Mouse (Mus musculus) embryonic facial prominence, embryonic 14.5 days (tissue): Measurements from ENCODE around the gene Dnah11. TPM values are rescaled to one million over a fixed set of nuclear protein-coding genes. Genes with fewer than 3 reads are reported as not detected.

Experiments
- ATAC-seq: fragments of 200-750 bp; cut with Nextera tagmentation; 2 replicates; pipeline ENCODE4 v1.8.0; 2017; ENCODE audit warnings: low read depth, moderate number of reproducible peaks, moderate TSS enrichment
- DNase-seq: peaks from one replicate; pipeline ENCODE4 v3.0.0-alpha.2; 2015; ENCODE audit warnings: low spot score
- H3K27ac ChIP-seq: fragments of 300-500 bp; sonication (generic); replicated peaks from 2 replicates; pipeline ENCODE4 v1.5.1; 2014; ENCODE audit warnings: low read depth, mild to moderate bottlenecking, low read length, moderate library complexity
- H3K27me3 ChIP-seq: fragments of 300-500 bp; sonication (generic); replicated peaks from 2 replicates; pipeline ENCODE4 v1.6.1; 2014; ENCODE audit warnings: low read length; ENCODE audit not compliant: control insufficient read depth, insufficient read depth
- H3K36me3 ChIP-seq: fragments of 300-500 bp; sonication (generic); 2 replicates; pipeline ENCODE4 v1.6.1; 2014; ENCODE audit warnings: low read length, mixed read lengths; ENCODE audit not compliant: control insufficient read depth, insufficient read depth
- H3K4me1 ChIP-seq: fragments of 300-500 bp; sonication (generic); 2 replicates; pipeline ENCODE4 v1.6.1; 2014; ENCODE audit warnings: antibody characterized with exemption, low read length; ENCODE audit not compliant: control insufficient read depth, insufficient read depth
- H3K4me2 ChIP-seq: fragments of 300-500 bp; sonication (generic); 2 replicates; pipeline ENCODE4 v1.6.1; 2014; ENCODE audit warnings: low read depth, mild to moderate bottlenecking, low read length, moderate library complexity, mixed read lengths
- H3K4me3 ChIP-seq: fragments of 300-500 bp; sonication (generic); 2 replicates; pipeline ENCODE4 v1.5.1; 2014; ENCODE audit warnings: low read depth, mild to moderate bottlenecking, low read length
- H3K9ac ChIP-seq: fragments of 300-500 bp; sonication (generic); 2 replicates; pipeline ENCODE4 v1.6.1; 2014; ENCODE audit warnings: low read depth, mild to moderate bottlenecking, low read length, moderate library complexity, mixed read lengths
- H3K9me3 ChIP-seq: fragments of 300-500 bp; sonication (generic); 2 replicates; pipeline ENCODE4 v1.6.1; 2016; ENCODE audit warnings: low read length; ENCODE audit not compliant: control insufficient read depth
- WGBS: fragments of 180-500 bp; shearing (Covaris S2); extraction: QIAGEN DNeasy Blood & Tissue Kit; methylation state at CpG from one replicate; pipeline ENCODE4 v1.1.7; 2014; 5-methylcytosine and 5-hydroxymethylcytosine counted together
- polyA plus RNA-seq: library from polyadenylated mRNA; unstranded; fragments of >200 nt; fragmentation: Nextera tagmentation; extraction: Ambion mirVana; gene quantifications from 2 replicates; pipeline ENCODE4 v1.2.1, GENCODE M21; 2014

Dnah11 gene
- polyA plus RNA-seq, 1 experiment from 2014 or later: 0.25 TPM

DNA sequence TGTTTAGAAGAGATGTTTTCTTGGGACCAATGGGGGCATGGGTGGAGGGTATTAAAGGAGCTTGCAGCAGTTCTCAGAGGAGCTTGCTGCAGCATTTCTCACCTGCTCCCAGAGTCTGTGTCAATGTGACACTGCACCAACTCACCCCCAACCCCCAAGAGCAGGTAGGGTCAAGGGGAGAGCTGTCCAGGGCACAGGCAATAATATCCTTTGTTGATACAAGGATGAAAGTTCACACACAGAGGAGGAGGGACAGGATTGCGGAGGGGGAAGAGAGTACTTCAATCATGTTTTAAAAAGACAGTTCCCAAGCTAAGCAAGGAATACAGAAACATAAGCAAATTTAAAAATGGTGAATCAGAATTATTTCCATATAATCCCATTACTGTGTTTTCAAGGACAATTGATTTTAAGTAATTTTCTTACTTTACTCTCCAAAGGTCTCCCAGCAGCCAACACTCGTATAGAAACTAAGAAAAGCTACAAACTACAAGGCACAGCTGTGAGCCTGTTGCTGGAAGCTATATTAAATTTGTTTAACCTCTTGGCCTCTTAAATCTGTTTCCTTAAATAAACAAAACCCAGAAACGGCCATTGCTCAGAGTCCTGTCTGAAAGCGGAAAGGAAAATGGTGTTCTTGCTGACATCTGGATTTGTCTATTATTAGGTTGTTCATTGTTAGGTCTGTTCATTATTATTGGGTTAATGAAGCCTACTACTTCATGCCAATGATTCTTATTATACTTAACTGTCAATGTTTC is 12.5 kb downstream of the Dnah11 start:
- Histone ChIP-seq H3K9ac (no peak overlapping the region), H3K4me3 (no peak overlapping the region), H3K9me3 (no peaks in the 10 kb centered on the region), H3K36me3 (no peaks in the 10 kb centered on the region), H3K27ac (no peak overlapping the region), H3K27me3 (peaks cover 4% of the 10 kb centered on the region; the same call in 1 of the 2 replicates), H3K4me1 (peaks cover 6% of the 10 kb centered on the region; the same call in 1 of the 2 replicates), H3K4me2 (no peak overlapping the region)
- DNase-seq (peak; percentile 39), ATAC-seq (no peak)
- 16% methylated on average over 4 of the region's 4 CpGs for WGBS

DNA sequence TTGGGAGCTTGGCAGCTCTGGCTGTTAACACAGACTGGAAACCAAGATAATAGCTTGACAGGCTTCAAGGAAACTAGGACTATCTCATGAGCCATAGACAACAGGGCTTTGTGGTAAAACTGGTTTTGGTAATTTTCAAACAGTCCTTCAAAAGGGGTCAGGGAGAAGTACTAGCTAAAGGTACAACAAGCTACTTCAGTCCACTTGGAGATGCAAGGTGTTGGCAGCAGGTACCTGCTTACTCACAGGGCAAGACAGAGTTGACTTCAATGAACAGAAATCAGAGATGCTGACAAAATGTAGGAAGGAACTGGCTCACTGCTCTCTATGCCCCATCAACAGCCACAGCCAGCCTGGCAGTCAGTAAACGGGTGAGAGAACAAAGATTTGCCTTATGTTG is 14.1 kb downstream of the Dnah11 start:
- H3K4me1 ChIP-seq: peaks cover 6% of the 10 kb centered on the region; the same call in 1 of the 2 replicates
- peaks cover 4% of the 10 kb centered on the region; the same call in 1 of the 2 replicates for H3K27me3 ChIP-seq
- H3K9ac ChIP-seq: no peak overlapping the region
- H3K36me3 ChIP-seq: no peaks in the 10 kb centered on the region
- H3K27ac ChIP-seq: no peak overlapping the region
- WGBS: 74% methylated on average over 1 of the region's 1 CpGs
- H3K4me3 ChIP-seq: no peak overlapping the region
- no peak for DNase-seq
- no peak for ATAC-seq
- H3K4me2 ChIP-seq: no peak overlapping the region
- no peaks in the 10 kb centered on the region for H3K9me3 ChIP-seq

DNA sequence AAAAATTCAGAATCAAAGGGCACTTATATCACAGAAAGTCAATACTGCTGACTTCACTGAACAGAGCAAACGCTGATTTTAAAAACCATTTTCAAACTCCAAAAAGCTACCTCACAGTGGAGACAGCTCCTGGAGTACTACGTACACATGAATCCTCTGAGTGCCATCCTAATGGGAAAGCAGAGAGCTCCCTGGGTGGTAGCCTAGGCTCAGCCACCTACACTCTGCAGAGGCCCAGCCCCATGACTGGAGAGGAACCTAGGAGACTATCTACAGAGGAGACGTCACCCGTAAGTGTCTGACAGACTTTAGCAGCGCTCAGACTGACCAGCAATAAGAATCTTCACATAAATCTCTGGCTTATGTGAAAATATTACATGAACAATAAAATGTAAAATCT is 21.1 kb downstream of the Dnah11 start:
- Histone ChIP-seq H3K4me2 (no peak overlapping the region), H3K4me1 (no peaks in the 10 kb centered on the region), H3K4me3 (no peak overlapping the region), H3K36me3 (no peaks in the 10 kb centered on the region), H3K9me3 (no peaks in the 10 kb centered on the region), H3K9ac (no peak overlapping the region), H3K27me3 (no peaks in the 10 kb centered on the region), H3K27ac (no peak overlapping the region)
- DNase-seq: no peak
- ATAC-seq: no peak
- 87% methylated on average over 5 of the region's 5 CpGs for WGBS

DNA sequence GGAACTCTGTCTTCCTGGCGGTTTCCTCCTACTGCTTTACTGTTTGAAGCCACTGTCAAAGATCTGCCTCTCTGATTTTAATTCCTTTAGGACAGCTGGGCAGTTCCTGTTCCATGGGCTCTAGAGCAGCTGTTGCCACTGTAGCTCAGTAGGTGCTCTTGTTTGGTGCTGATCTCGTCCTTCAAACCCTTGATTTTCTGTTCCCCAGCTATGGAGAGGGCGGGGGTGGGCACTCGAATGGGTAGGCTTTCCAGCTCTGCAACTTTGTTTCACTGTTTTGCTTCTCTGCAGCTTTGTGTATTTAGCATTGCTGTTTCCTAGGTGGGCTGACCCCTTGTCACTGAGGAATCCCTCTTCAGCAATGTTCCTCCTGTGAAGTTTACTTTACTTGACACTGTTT is 34.1 kb downstream of the Dnah11 start:
- Histone ChIP-seq H3K4me3 (no peak overlapping the region), H3K27me3 (no peaks in the 10 kb centered on the region), H3K9ac (no peak overlapping the region), H3K36me3 (no peaks in the 10 kb centered on the region), H3K9me3 (no peaks in the 10 kb centered on the region), H3K4me2 (no peak overlapping the region), H3K27ac (no peak overlapping the region), H3K4me1 (no peaks in the 10 kb centered on the region)
- DNase-seq (no peak), ATAC-seq (peak; percentile 33; the same call in 1 of the 2 replicates)
- WGBS: 29% methylated on average over 4 of the region's 4 CpGs

DNA sequence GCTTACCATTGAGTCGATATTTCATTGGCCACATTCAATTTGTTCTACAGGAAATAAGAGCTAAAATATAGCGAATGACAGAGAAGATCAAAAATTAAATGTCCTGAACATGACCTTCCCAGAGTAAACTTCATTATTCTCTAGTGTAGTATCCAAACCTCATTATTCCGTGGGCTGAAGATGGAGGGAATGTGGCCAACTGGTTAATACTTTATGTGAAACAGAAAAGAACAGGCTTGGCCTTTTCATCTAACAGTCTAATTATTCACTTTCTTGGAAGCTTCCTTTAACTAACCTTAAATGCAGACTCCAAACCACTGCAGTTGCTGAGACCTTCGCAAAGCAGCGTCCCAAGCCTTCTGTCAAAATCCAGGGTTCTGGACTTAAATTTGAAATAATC is 41.9 kb downstream of the Dnah11 start:
- ATAC-seq: no peak
- 81% methylated on average over 5 of the region's 5 CpGs for WGBS
- no peaks in the 10 kb centered on the region for H3K27me3 ChIP-seq

DNA sequence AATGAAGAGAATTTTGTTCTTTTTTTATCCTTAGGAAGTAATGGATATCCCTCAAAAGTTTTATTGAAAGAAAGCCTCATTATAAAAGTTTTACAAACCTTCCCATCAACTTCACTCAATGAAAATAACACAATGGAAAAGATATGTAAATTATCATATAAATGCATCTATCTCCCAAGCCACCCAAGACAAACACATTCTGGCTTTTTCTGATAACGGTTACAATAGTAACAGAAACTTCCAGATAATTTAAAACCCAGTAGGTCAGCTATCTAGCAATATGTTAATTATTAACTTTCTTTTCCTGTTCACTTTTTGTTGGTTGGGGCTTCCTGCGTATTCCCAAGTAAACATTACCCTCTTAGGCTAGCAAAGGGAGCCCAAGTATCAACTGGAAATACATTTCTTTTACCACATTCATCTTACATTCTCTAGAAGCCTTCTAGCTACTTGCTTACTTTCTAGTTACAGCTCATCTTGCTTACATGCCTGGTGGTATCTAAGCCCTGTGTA is 51.3 kb downstream of the Dnah11 start:
- no peak overlapping the region for H3K4me2 ChIP-seq
- no peak overlapping the region for H3K9ac ChIP-seq
- no peak overlapping the region for H3K4me3 ChIP-seq
- no peaks in the 10 kb centered on the region for H3K4me1 ChIP-seq
- DNase-seq (no peak), ATAC-seq (no peak)
- no peaks in the 10 kb centered on the region for H3K27me3 ChIP-seq
- H3K9me3 ChIP-seq: no peaks in the 10 kb centered on the region
- H3K36me3 ChIP-seq: no peaks in the 10 kb centered on the region
- H3K27ac ChIP-seq: no peak overlapping the region
- WGBS: 84% methylated on average over 2 of the region's 2 CpGs

More for the DNA sequence above, 41.9 kb downstream of the Dnah11 start:
- Histone ChIP-seq H3K27ac (no peak overlapping the region), H3K9me3 (no peaks in the 10 kb centered on the region), H3K4me2 (no peak overlapping the region), H3K4me3 (no peak overlapping the region), H3K36me3 (no peaks in the 10 kb centered on the region), H3K4me1 (no peaks in the 10 kb centered on the region), H3K9ac (no peak overlapping the region)
- DNase-seq: no peak

DNA sequence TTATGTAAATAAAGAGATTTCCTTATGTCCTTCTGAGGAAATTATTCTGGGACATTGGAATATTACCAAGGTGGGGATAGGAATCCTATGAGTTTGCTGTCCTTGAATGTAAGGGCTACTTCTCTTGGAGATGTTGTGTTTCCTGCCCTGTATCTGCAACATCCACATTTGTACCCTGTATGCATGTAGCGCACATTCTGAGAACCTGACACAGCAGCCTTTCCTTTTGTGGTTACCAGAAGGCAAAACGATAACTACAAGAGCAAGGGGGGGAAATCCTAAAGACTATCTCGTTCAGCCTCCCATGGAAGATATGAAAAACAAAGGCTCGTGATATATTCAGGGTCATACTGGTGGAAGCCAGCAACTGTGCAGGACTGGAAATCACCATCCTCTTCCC is 70.7 kb downstream of the Dnah11 start:
- Histone ChIP-seq H3K27me3 (no peaks in the 10 kb centered on the region), H3K9ac (no peak overlapping the region), H3K9me3 (no peaks in the 10 kb centered on the region), H3K4me3 (no peak overlapping the region), H3K4me2 (no peak overlapping the region), H3K4me1 (no peaks in the 10 kb centered on the region), H3K27ac (no peak overlapping the region), H3K36me3 (no peaks in the 10 kb centered on the region)
- no peak for DNase-seq
- no peak for ATAC-seq
- 92% methylated on average over 4 of the region's 4 CpGs for WGBS

DNA sequence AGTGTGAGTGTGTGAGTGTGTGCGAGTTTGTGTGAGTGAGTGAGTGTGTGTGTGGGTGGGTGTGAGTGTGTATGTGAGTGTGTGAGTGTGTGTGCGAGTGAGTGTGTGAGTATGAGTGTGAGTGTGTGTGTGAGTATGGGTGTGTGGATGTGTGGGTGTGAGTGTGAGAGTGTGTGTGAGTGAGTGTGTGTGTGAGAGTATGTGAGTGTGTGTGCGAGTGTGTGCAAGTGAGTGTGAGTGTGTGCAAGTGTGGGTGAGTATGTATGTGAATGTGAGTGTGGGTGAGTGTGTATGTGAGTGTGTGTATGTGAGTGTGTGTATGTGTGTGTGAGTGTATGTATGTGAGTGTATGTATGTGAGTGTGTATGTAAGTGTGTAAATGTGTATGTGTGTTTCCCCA is 79.2 kb downstream of the Dnah11 start:
- no peaks in the 10 kb centered on the region for H3K9me3 ChIP-seq
- H3K9ac ChIP-seq: no peak overlapping the region
- H3K27ac ChIP-seq: no peak overlapping the region
- 96% methylated on average over 3 of the region's 3 CpGs for WGBS
- no peaks in the 10 kb centered on the region for H3K36me3 ChIP-seq
- no peak overlapping the region for H3K4me3 ChIP-seq
- H3K27me3 ChIP-seq: no peaks in the 10 kb centered on the region
- H3K4me2 ChIP-seq: no peak overlapping the region
- ATAC-seq (no peak), DNase-seq (no peak)
- H3K4me1 ChIP-seq: no peaks in the 10 kb centered on the region

DNA sequence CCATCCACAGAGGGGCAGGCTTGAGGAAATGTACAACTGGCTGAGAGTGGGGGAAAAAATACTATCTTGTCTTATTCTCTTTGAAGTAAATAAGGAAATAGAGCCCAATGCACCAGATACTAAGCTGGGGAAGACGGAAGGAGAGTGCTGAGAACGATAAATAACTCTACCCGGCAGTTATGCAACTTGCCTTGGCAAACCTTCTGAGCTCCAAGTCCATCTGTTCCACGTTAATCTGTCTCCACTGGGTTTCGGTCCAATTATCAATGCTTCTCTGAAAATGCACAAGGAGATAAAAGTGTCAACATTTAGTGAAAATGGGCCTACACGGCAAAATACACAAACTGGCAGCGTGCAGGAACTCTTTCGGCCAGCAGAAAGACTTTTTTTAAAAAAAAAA is 86.2 kb downstream of the Dnah11 start:
- Histone ChIP-seq H3K9me3 (no peaks in the 10 kb centered on the region), H3K27me3 (no peaks in the 10 kb centered on the region), H3K36me3 (no peaks in the 10 kb centered on the region), H3K9ac (no peak overlapping the region), H3K4me2 (no peak overlapping the region), H3K27ac (no peak overlapping the region), H3K4me3 (no peak overlapping the region), H3K4me1 (no peaks in the 10 kb centered on the region)
- no peak for ATAC-seq
- 55% methylated on average over 8 of the region's 8 CpGs for WGBS
- no peak for DNase-seq
